Mouse (Mus musculus) large intestine, adult 2 months (tissue): ENCODE results near the gene Nr1i3. TPM values are rescaled to one million over a fixed set of nuclear protein-coding genes. Genes with fewer than 3 reads are reported as not detected.
A peak's percentile ranks its signal among the peaks of the same experiment; 100 is the strongest.
"Not testable (repeated sequence)": the region's sequence is repeated elsewhere in the genome, so short reads cannot be mapped to it uniquely, and the experiment has no call there.

Experiments used
- DNase-seq: peaks from one replicate; pipeline ENCODE4 v3.0.0-alpha.2; 2012; ENCODE audit warnings: low read depth, low spot score
- WGBS: fragments of 180-500 bp; shearing (Covaris S2); methylation state at CpG from one replicate; pipeline ENCODE4 v1.1.7; 2018; 5-methylcytosine and 5-hydroxymethylcytosine counted together
- polyA plus RNA-seq: library from polyadenylated mRNA; depleted of rRNA; stranded (reverse); fragments of >200 nt; gene quantifications from 2 replicates; pipeline ENCODE4 v1.2.3, GENCODE M21; 2012

The Nr1i3 gene
- polyA plus RNA-seq, 1 experiment: 3.8 TPM

GRCm38 (mm10) chr1:171224857-171225256 is 11.1 kb downstream of the Nr1i3 start, which contains the start of gene Apoa2:
Gene Apoa2 (plus strand): TSS chr1:171225054.
- 67% methylated on average over 5 of the region's 5 CpGs for WGBS
- DNase-seq: no peak

DNA sequence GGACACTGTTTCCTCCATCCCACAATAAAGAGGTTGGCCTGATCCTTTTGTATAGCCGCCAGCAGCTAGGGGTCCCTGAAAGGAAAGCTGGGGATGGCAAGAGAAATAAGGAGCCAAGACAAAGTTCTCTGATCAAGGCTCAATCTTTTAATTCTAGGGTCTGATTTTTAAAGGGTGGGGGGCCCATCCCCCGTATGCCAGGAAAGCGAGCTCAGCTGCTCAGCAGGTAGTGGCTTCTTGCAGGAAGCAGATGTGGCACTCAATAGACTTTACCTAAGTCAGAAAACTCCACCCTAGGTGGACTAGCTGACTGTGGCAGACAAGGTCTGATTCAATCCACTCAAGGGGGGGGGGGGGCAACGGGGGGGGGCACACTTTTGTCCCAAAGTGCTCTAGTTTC is 13.0 kb downstream of the Nr1i3 start:
- no peak for DNase-seq
- WGBS: 67% methylated on average over 4 of the region's 4 CpGs

DNA sequence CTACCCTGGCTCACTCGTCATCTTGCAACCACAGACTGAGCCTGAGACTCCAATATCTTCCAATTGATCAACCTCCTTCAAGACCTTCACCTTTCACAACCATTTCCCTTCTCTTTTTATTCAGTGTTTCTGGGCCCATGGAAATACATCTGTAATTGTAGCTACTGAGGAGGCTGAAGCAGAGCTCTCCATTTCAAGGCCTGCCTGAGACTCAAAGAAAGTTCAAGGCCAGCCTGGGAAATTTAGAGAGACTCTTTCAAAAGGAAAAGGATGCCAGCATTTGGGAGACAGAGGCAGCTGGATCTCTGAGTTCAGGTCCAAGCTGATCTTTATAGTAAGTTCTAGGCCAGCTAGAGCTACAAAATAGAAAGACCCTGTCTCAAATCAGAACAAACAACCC is 14.1 kb downstream of the Nr1i3 start:
- no peak for DNase-seq
- WGBS: 91% methylated on average over 1 of the region's 1 CpGs

GRCm38 (mm10) chr1:171229750-171230149 is 16.0 kb downstream of the Nr1i3 start:
- DNase-seq: no peak
- 72% methylated on average over 6 of the region's 6 CpGs for WGBS

GRCm38 (mm10) chr1:171230215-171230614 is 16.4 kb downstream of the Nr1i3 start:
- WGBS: 48% methylated on average over 3 of the region's 3 CpGs
- no peak for DNase-seq

GRCm38 (mm10) chr1:171231844-171232243 is 18.1 kb downstream of the Nr1i3 start:
- WGBS: 74% methylated on average over 4 of the region's 4 CpGs
- DNase-seq: no peak

DNA sequence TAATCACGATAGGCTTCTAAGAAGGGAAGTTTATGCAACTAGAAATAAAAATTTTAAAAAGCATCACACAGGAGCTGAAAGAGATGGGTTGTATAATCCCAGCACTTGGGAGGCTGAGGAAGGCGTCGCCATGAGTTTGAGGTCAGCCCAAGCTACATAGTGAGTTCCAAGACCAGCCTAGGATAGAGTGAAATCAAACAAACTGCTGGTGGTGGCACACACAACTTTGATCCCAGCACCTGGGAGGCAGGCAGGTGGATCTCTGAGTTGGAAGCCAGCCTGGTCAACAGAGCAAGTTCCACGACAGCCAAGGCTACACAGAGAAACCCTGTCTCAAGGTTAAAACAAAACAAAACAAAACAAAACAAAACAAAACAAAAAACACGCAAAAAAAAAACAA is 18.6 kb downstream of the Nr1i3 start:
- WGBS: 66% methylated on average over 5 of the region's 5 CpGs
- no peak for DNase-seq

DNA sequence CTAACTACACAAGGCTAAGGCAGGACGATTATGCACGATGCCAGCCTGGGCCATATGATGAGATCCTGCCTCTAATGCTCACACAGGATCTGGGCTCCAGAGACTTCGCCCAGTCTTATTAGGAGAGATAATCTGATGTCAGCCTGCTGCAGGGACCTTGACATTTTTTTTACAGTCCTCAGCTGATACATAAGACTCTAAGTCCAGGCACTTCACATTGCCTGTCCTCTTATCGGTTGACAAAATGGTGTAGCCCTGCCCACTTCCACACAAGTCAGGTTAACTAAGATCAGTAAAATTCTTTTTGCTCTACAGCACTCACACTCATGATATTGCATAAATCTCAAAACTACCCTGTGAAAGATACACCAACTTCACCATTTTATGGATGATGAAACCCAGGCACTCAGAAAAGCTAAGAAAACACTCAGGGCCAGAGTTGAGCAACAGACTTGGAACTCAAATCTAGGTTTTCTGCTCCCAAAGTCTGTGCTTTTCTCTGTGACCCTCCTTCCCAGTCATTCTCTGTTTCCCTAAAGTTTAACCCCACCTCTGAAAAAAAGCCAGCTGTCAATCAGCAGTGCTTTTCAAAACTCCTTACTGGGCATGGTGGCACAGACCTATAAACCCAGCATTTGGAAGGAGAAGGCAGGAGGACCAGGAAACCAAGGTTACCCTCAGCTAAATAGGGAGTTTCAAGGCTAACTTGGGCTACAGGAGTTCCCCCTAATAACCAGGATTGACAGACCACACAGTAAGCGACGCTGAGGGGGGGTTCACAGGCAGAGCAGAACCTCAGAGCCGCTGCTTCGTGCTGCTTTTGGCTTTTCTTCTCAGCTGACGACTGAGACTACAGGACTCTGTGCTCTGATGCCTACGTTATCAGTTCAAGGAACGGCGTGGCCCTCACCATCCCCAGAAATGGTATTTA is 19.3 kb downstream of the Nr1i3 start:
- WGBS: 75% methylated on average over 12 of the region's 12 CpGs
- no peak for DNase-seq

GRCm38 (mm10) chr1:171234126-171234525 is 20.4 kb downstream of the Nr1i3 start, which contains the start of gene Fcer1g:
Gene Fcer1g (minus strand): TSS chr1:171234365.
- DNase-seq: no peak

DNA sequence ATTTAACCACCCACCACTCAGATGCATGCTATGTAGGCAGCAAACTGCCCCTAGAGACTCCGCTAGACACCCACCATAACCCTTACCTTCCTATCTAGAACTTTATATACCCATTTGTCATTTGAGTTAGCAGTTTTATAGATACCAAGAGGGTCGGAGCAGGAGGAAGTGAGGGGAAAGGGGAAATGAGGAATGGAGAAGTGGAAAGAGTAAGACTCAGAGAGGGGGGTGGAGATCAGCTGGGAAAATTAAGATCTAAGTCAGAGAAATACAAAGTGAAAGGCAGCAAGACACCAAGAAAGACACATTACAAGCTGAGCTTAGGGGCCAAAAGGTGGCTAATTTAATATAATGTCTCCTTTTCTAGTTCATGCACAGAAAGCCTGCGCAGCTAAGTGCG is 20.8 kb downstream of the Nr1i3 start:
- WGBS: 75% methylated on average over 4 of the region's 4 CpGs
- DNase-seq: no peak

More at GRCm38 (mm10) chr1:171234126-171234525, 20.4 kb downstream of the Nr1i3 start, which contains the start of gene Fcer1g:
- 85% methylated on average over 14 of the region's 14 CpGs for WGBS

- DNase-seq: no peak
- WGBS: 74% methylated on average over 4 of the region's 4 CpGs
Measured at GRCm38 (mm10) chr1:171235791-171236190, 22.0 kb downstream of the Nr1i3 start.

DNA sequence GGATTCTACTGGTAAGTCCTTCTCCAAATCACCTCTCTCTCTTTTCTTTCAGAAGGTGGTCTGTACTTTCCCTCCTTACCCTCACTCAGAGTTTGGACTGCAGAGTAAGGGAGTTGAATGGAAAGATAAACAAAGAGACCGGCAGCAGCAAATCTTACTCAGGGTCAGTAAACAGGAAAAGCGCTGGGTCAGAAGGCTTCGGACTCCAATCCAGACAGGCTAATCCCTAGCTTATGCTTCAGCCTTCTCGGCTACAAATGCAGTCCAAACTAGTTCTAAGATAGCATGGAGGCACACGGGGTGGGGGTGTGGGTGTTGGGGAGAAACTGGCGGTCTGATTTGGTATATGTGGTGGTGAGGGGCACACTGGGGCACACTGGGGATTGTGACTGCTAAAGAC is 23.7 kb downstream of the Nr1i3 start:
- 75% methylated on average over 6 of the region's 6 CpGs for WGBS
- DNase-seq: no peak

DNA sequence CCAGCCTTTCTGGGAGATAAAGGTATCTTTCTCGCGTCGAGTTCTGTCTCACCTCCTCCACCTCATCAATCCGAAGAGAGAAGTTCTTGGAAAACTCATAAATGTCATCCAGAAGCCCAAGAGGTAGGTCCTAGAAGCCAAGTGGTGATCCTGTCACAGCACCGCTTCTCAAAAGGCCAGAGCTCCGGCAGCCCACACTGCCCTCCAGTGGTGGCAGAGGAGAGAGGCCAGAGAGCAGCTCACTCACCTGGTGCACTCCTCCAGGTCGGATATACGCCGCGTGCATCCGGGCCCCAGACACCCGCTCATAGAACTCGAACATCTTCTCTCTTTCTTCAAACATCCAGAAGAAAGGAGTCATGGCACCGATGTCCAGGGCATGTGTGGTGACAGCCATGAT is 24.7 kb downstream of the Nr1i3 start:
- no peak for DNase-seq
- 63% methylated on average over 14 of the region's 14 CpGs for WGBS

- 66% methylated on average over 15 of the region's 15 CpGs for WGBS
- no peak for DNase-seq
Measured at GRCm38 (mm10) chr1:171239992-171240744, 26.4 kb downstream of the Nr1i3 start.

DNA sequence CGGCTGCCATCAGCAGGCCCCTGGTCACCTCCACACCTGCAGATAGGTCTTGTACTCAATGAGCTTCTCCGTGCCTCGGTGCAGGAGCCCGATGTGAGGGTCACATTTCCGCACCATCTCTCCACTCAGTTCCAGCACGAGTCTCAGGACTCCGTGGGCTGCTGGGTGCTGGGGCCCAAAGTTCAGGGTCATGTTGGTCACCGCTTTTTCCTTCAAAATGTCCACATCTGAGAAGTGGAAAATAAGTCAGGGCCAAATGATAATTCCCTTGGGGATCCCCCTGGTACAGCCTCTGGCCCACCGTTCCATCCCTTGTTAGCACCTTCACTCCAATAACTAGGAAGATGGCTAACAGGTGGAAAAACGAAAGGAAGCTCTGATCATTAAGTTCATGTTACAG is 27.1 kb downstream of the Nr1i3 start:
- 91% methylated on average over 10 of the region's 10 CpGs for WGBS
- DNase-seq: no peak

DNA sequence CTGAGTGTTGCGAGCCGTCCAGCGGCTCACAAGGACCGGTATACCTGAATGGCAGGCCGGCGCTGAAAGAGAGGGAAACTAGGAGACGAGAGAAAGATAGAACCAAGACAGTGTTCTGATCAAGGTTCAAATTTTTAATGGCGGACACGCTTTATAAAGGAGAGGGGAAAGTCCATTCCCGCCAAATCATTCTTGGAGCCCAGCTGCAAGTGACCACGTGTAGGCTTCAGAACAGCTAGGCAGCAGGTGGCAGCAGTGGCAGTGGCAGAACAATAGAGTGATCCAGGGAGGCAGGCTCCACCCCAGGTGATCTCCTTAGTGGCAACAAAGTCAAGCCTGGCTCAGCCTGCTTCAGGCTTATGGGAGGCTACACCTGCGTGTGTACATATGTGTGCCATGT is 28.2 kb downstream of the Nr1i3 start:
- not testable (repeated sequence) for DNase-seq
- 56% methylated on average over 12 of the region's 12 CpGs for WGBS

GRCm38 (mm10) chr1:171245353-171245752 is 31.6 kb downstream of the Nr1i3 start:
- 82% methylated on average over 8 of the region's 8 CpGs for WGBS
- no peak for DNase-seq

- DNase-seq: peak; percentile 97
- WGBS: 0% methylated on average over 41 of the region's 41 CpGs
Measured at GRCm38 (mm10) chr1:171246709-171247452, 33.1 kb downstream of the Nr1i3 start.

DNA sequence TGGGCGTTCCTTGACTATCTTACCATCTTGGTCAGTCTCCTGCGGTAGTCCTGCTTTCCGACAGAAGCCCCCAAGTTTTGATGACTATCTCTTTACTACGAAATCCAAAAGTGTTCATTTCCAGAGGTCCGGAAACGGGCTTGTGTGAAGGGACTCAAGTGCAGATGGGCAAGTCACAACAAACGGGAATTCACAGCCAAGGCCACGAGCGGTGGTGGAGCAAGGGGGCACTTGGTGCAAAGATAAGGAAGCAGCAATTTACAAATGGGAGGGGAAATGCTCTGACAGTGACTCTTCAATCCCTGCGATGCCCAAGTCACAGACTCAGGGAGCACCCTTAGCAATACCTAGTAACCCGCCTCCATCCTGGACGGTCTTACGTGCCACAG is 33.7 kb downstream of the Nr1i3 start:
- 5% methylated on average over 13 of the region's 13 CpGs for WGBS

DNA sequence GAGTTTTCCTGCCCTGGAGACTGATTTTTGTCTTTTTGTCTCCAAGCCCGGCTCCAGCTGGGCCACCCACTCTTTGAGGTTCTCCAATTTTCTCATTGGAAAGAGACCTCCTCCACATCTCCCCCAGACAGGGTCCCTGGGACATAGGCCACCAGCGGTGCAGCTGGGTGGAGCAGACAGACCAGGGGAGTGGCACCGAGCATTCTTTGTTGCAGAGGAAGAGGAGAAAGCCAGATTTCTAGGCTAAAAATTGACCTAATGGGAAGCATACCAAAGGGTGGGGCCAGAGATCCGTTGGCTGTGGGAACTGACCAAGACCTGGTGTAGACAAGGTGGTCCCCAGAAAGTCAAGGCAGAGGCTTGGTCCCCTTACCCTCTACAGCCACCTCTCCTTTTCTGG is 34.1 kb downstream of the Nr1i3 start:
- whole genome bisulfite sequencing: 20% methylated on average over 4 of the region's 4 CpGs
- DNase-seq: no peak

More for the DNA sequence above, 33.7 kb downstream of the Nr1i3 start:
- no peak for DNase-seq
